Mouse (Mus musculus) left cerebral cortex, postnatal 36 days (tissue): ENCODE results near the gene Tsnaxip1. TPM values are rescaled to one million over a fixed set of nuclear protein-coding genes. Genes with fewer than 3 reads are reported as not detected.

Source experiments
- total RNA-seq, 2 experiments: library from RNA; stranded (reverse); gene quantifications; 2 replicates each; pipeline ENCODE4 v1.2.3; 2021

Gene Tsnaxip1
- total RNA-seq, 2 experiments from 2014 or later, result not detected

Other genes starting within 250 kb of the Tsnaxip1 start
- gene Ripor1, start 222.5 kb upstream of the Tsnaxip1 start, total RNA-seq, result 10 to 100 TPM; 70.3 to 89.3 TPM
- 10 to 100 TPM; 61.2 to 77.2 TPM for gene Ctcf, start 191.2 kb upstream of the Tsnaxip1 start, total RNA-seq
- gene Agrp, start 190.3 kb upstream of the Tsnaxip1 start, total RNA-seq, result not detected
- gene Carmil2, start 141.5 kb upstream of the Tsnaxip1 start, total RNA-seq, result 10 to 100 TPM; 56.3 to 66.3 TPM
- 10 to 100 TPM; 45.8 to 50.6 TPM for gene Acd, start 126.6 kb upstream of the Tsnaxip1 start, total RNA-seq
- 10 to 100 TPM; 45.5 to 53.6 TPM for gene Pard6a, start 126.6 kb upstream of the Tsnaxip1 start, total RNA-seq
- not detected for gene 4933405L10Rik, start 120.1 kb upstream of the Tsnaxip1 start, total RNA-seq
- gene Enkd1, start 119.5 kb upstream of the Tsnaxip1 start, total RNA-seq, result 10 to 100 TPM in 1 of 2 experiments, 1 to 10 TPM in 1; 9.9 to 10.7 TPM
- gene Gfod2, start 69.1 kb upstream of the Tsnaxip1 start, total RNA-seq, result 10 to 100 TPM; 25.4 to 26.3 TPM
- gene Ranbp10, start 381 bp upstream of the Tsnaxip1 start, total RNA-seq, result 10 to 100 TPM; 22.1 to 25.1 TPM
- 10 to 100 TPM; 15.2 to 18.0 TPM for gene Cenpt, start 25.5 kb downstream of the Tsnaxip1 start, total RNA-seq
- 10 to 100 TPM; 38.9 to 44.8 TPM for gene Thap11, start 27.4 kb downstream of the Tsnaxip1 start, total RNA-seq
- gene Nutf2, start 32.8 kb downstream of the Tsnaxip1 start, total RNA-seq, result 10 to 100 TPM; 25.7 to 35.4 TPM
- 10 to 100 TPM; 56.9 to 68.4 TPM for gene Edc4, start 53.1 kb downstream of the Tsnaxip1 start, total RNA-seq
- 1 to 10 TPM; 2.8 to 5.3 TPM for gene Nrn1l, start 65.8 kb downstream of the Tsnaxip1 start, total RNA-seq
- gene Pskh1, start 72.7 kb downstream of the Tsnaxip1 start, total RNA-seq, result 1 to 10 TPM; 8.6 to 9.7 TPM
- gene Ctrl, start 106.1 kb downstream of the Tsnaxip1 start, total RNA-seq, result 1 to 10 TPM in 1 of 2 experiments, under 1 TPM in 1; 0.79 to 1.9 TPM
- 100 to 1,000 TPM in 1 of 2 experiments, 10 to 100 TPM in 1; 80.6 to 117 TPM for gene Psmb10, start 110.7 kb downstream of the Tsnaxip1 start, total RNA-seq
- 10 to 100 TPM; 26.7 to 29.0 TPM for gene Lcat, start 115.7 kb downstream of the Tsnaxip1 start, total RNA-seq
- 10 to 100 TPM; 18.6 to 20.0 TPM for gene Slc12a4, start 138.4 kb downstream of the Tsnaxip1 start, total RNA-seq
- gene Dpep3, start 151.7 kb downstream of the Tsnaxip1 start, total RNA-seq, result not detected
- 10 to 100 TPM; 16.4 to 19.3 TPM for gene Dus2, start 163.6 kb downstream of the Tsnaxip1 start, total RNA-seq
- gene Dpep2nb, start 178.2 kb downstream of the Tsnaxip1 start, total RNA-seq, result under 1 TPM; 0.30 to 0.36 TPM
- gene Ddx28, start 184.2 kb downstream of the Tsnaxip1 start, total RNA-seq, result 10 to 100 TPM; 14.0 to 16.3 TPM
- 10 to 100 TPM; 10.7 to 13.3 TPM for gene Nfatc3, start 231.1 kb downstream of the Tsnaxip1 start, total RNA-seq